Comparison of ENCODE assay signal across 10 mouse cellular contexts in genomic region chr6:37744679-37745078, GRCm38 (mm10).
DNase-seq lines count a peak whose midpoint lies in the region; ATAC-seq and TF ChIP-seq lines count a peak whose summit lies in the region.
"Had no signal": no experiment of that assay in that cellular context is flagged by ENCODE, and none has a peak within 500 bp of the region (broad histone marks: within the 10 kb centered on the region; RNA-seq: fewer than 3 reads in every experiment).

No protein-coding gene starts in this region.

- no peak for TF ChIP-seq POLR2A in testis, adult 2 months (IDR thresholded peaks at IDR 0.05; ENCODE audit: control insufficient read depth, low read depth, low read length)

- no peak for ATAC-seq in embryonic facial prominence, embryonic 11.5 days (replicated peaks; ENCODE audit: insufficient number of reproducible peaks, low FRiP score, low TSS enrichment, low read depth)
- ATAC-seq in megakaryocyte, adult 5-6 weeks (ENCODE audit: poor library complexity, severe bottlenecking): no peak

- H3K4me1 ChIP-seq in embryonic facial prominence, embryonic 11.5 days (ENCODE audit: control insufficient read depth, insufficient read depth, low read length): no peaks in the 10 kb centered on the region
- H3K4me1 ChIP-seq in embryonic facial prominence, embryonic 10.5 days: no peaks in the 10 kb centered on the region
- H3K4me1 ChIP-seq in testis, adult 2 months (ENCODE audit: control insufficient read depth, insufficient read depth, low read length): peaks cover 8% of the 10 kb centered on the region
- H3K4me1 ChIP-seq: limb, embryonic 12.5 days had no signal

- H3K27ac ChIP-seq in embryonic facial prominence, embryonic 11.5 days (replicated peaks; ENCODE audit: low read depth, low read length): no peak overlapping the region
- H3K27ac ChIP-seq in embryonic facial prominence, embryonic 10.5 days (replicated peaks): no peak overlapping the region
- H3K27ac ChIP-seq in testis, adult 2 months (ENCODE audit: control insufficient read depth, insufficient read depth, low read depth, low read length): no peak overlapping the region
- H3K27ac ChIP-seq: limb, embryonic 12.5 days had no signal

- H3K4me2 ChIP-seq in embryonic facial prominence, embryonic 11.5 days (ENCODE audit: low read depth, low read length): no peak overlapping the region
- H3K4me2 ChIP-seq: limb, embryonic 12.5 days had no signal

- H3K9ac ChIP-seq in embryonic facial prominence, embryonic 11.5 days (replicated peaks; ENCODE audit: low read length): no peak overlapping the region
- H3K9ac ChIP-seq: limb, embryonic 12.5 days had no signal

- 71% methylated on average over 4 of the region's 4 CpGs for WGBS in embryonic facial prominence, embryonic 11.5 days
- WGBS in embryonic facial prominence, embryonic 10.5 days: 77% methylated on average over 4 of the region's 4 CpGs

- H3K9me3 ChIP-seq in embryonic facial prominence, embryonic 11.5 days (replicated peaks; ENCODE audit: control insufficient read depth, low read length): no peaks in the 10 kb centered on the region
- peaks cover 13% of the 10 kb centered on the region; the same call in 1 of the 2 replicates for H3K9me3 ChIP-seq in embryonic facial prominence, embryonic 10.5 days

- no peaks in the 10 kb centered on the region for H3K36me3 ChIP-seq in embryonic facial prominence, embryonic 11.5 days (replicated peaks; ENCODE audit: control insufficient read depth, insufficient read depth, low read depth, low read length)
- no peaks in the 10 kb centered on the region for H3K36me3 ChIP-seq in embryonic facial prominence, embryonic 10.5 days (replicated peaks)
- H3K36me3 ChIP-seq in testis, adult 2 months (ENCODE audit: control insufficient read depth, insufficient read depth, low read length): no peaks in the 10 kb centered on the region
- H3K36me3 ChIP-seq: limb, embryonic 12.5 days had no signal

- no peak overlapping the region for H3K4me3 ChIP-seq in embryonic facial prominence, embryonic 11.5 days (ENCODE audit: low read depth, low read length)
- H3K4me3 ChIP-seq in embryonic facial prominence, embryonic 10.5 days: no peak overlapping the region
- no peak overlapping the region for H3K4me3 ChIP-seq in testis, adult 2 months (ENCODE audit: control insufficient read depth, low read depth, low read length)
- H3K4me3 ChIP-seq: limb, embryonic 12.5 days had no signal

- H3K27me3 ChIP-seq in embryonic facial prominence, embryonic 11.5 days (ENCODE audit: control insufficient read depth, insufficient read depth, low read length): no peaks in the 10 kb centered on the region
- H3K27me3 ChIP-seq in embryonic facial prominence, embryonic 10.5 days (replicated peaks; ENCODE audit: low read depth, poor library complexity, severe bottlenecking): no peaks in the 10 kb centered on the region
- no peaks in the 10 kb centered on the region for H3K27me3 ChIP-seq in testis, adult 2 months (ENCODE audit: control insufficient read depth, insufficient read depth, low read length)
- H3K27me3 ChIP-seq: limb, embryonic 12.5 days had no signal

- peak; percentile 7 for DNase-seq in embryonic facial prominence, embryonic 11.5 days (ENCODE audit: low spot score)
- no peak for DNase-seq in embryonic facial prominence, embryonic 10.5 days (ENCODE audit: low spot score)
- DNase-seq in testis, postnatal 14 days (ENCODE audit: low spot score): no peak
- DNase-seq in kidney, postnatal 36 days: peak; percentile 36 to 67
- peak; percentile 75 for DNase-seq in thymus, postnatal 4 days
- no peak for DNase-seq in frontal cortex, postnatal 10 days (ENCODE audit: low spot score in 2 of 2)
- DNase-seq: gastrocnemius, postnatal 10 days had no signal

- TF ChIP-seq CTCF in testis, adult 2 months (IDR thresholded peaks at IDR 0.05; ENCODE audit: control insufficient read depth, insufficient read depth, insufficient replicate concordance, low read depth, low read length): peak; percentile 76; the same call in 1 of the 2 replicates

Comparison
In these comparisons a context has a peak if more than half of its experiments do, and no peak if none do; other contexts are left out.
1. DNase-seq: peak in embryonic facial prominence, embryonic 11.5 days (single experiment), kidney, postnatal 36 days (2 of 2) and thymus, postnatal 4 days (single experiment); none in embryonic facial prominence, embryonic 10.5 days (single experiment), testis, postnatal 14 days (single experiment) and frontal cortex, postnatal 10 days (0 of 2).